Mouse (Mus musculus) ES-CJ7 (cell line): ENCODE data around the gene Entpd3.
A peak's percentile ranks its signal among the peaks of the same experiment; 100 is the strongest.

Source experiments
- DNase-seq: peaks from one replicate; pipeline ENCODE4 v3.0.0; 2011; ENCODE audit warnings: low read depth, low spot score

The Entpd3 gene

DNA sequence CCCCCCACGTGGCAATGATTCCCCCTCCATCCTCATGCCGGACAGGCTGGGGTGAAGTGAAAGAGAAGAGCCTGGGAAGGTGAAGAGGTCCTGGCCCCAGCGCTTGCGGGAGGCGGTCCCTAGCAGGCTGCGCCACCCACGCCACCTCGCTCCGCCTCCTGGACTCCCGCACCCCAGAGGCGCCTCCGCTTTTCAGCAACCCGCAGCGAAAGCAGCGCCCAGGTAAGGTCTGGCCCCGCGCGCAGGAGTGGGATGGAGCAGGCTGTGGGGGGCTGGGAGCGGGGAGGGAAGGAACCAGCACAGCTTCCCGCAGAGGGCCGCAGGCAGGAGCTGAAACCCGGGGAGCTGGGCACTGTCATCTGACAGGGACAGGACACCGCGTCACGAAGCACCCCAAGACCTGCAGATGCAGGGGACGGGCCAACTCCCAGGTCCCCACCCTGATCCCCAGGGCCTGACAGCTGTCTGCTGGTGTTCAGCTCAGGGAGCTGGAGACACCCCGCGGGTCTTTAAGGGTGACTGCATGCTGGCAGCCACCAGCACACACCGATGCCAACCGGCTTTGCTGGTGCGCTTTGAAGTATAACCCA lies at the start of gene Entpd3:
TSS of gene Entpd3 (plus strand) at position 157 of the 590 bp plus-strand sequence.
- no peak for DNase-seq

DNA sequence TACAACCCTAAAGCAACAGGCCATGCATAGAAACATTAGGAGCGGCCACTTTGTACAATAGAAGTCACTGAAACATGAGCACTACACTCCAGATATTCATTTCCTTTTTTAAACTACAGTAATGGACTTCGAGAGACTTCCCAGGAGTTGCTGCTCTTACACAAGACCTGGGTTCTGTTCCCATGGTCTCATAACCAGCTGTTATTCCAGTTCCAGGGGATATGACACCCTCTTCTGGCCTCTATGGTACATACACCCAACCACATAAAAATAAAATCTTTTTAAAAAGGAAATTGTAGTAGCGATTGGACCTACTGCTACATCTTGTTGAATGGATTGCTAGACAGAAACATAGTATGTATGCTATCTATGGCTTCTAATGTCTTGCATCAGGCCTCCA lies 48.1 kb upstream of the Entpd3 start:
- DNase-seq = peak; percentile 29

DNA sequence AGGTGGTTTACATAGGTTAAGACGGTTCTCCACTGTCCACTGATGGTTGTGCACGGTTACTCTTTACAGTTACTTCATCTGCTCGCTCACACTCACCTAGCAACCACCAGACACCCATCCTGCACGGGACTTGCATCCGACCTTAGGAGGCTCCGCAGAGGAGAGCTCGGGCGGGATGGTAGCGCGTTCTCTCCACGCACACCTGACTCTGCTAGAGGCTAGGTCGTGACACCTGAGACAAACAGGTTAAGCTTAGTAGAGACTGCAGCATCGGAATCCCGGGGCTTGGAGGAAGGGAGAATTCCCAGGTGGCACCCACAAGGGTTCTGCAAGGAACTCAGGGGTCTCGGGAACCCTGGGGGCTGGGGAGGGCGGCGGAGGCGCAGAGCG lies 47.6 kb upstream of the Entpd3 start, which contains the start of gene Eif1b:
TSS of gene Eif1b (plus strand) at position 223 of the 390 bp plus-strand sequence.
- DNase-seq = peak; percentile 60

DNA sequence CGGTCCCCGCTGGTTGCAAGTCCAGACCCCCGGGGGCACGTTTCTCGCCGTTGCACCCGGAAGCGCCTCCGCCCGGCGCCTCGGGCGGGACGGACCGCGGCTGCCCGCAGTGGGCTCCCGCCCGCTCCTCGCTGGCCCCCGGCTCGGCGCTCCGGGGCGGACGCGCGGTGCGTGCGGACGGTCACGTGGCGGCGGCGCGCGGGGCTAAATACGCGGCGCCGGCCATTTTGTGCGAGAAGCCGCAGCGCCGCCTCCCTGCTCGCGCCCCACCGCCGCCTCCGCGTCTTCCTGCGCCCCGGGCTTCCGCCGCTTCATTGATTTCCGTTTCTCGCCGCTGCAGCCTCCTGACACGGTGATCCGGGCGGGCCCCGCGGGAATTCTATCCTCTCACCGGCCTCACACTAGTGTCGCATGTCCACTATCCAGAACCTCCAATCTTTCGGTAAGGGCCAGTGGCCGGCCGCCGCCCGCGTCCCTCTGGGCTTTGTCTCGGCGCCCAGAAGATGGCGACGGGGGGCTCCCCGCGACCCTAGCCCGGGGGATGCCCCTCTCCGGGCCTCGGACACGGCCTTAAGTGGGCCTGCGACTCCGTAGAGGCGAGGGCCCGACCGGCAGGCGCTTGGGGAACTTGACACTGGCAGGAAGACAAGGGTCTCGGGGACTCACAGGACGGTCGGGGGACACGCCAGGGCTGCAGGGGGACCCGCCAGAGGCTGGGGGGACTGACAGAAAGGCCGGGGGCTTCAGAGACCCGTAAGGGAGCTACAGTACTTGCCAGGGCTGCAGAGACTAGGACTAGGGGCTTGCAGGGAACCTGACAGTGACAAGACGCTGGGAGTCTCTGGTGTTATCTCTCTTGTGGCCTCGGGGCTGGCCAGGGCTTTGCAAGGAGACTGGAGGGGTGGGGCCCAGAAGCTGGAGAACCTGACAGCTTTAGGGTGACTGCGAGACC lies 46.9 kb upstream of the Entpd3 start:
- DNase-seq = peak; percentile 50

DNA sequence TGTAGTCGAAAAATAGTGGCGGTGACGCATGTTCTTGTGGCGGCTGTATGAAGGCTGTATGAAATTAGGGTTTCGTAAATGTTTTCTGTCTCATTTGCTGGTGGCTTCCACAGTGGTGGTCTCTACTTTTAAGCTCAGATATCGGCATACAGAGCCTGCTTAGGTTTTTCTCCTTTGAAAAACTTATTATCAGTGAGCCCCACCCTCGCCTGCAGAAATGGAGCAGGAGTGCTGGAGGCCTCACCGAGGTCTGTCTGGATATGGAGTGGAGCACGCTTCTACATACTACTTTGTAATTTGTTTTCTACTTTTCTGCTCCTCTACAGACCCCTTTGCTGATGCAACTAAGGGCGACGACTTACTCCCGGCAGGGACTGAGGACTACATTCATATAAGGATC lies 45.8 kb upstream of the Entpd3 start:
- no peak for DNase-seq

DNA sequence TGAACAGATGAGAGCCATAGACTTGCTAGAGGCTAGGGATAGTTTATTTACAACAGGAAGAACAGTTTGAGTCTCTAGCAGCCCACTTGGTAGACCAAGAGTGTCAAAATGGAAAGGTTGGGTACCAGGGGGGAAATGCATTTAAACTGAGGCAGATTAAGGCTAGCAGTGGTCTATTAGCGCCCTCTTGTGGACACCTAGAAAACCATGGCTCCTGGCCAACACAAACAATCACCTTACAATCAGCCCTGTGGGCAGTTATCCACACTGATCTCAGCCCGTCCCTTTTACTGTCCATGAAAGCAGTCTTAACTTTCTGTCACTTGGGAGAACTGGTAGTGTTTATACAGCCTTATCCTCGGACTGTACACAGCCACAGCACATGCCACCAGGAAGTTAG lies 42.9 kb upstream of the Entpd3 start:
- peak; percentile 61 for DNase-seq

DNA sequence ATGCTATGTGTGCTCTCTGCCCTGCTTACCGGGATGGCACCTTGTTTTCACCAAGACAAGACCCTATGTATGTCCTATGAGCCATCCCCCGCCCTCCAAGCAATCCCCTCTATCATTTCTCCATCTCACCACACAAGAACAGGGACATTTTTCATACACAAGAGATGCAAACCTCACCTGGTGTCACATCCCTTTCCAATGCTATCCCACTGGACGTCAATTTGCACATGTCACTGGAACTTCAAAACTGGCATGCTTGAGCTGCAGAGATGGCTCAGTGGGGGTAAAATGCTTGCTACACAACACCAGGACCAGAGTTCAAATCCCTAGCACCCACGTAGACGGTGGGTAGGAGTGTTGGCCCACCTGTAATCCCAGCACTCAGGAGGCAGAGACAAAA lies 41.6 kb upstream of the Entpd3 start:
- DNase-seq = no peak

DNA sequence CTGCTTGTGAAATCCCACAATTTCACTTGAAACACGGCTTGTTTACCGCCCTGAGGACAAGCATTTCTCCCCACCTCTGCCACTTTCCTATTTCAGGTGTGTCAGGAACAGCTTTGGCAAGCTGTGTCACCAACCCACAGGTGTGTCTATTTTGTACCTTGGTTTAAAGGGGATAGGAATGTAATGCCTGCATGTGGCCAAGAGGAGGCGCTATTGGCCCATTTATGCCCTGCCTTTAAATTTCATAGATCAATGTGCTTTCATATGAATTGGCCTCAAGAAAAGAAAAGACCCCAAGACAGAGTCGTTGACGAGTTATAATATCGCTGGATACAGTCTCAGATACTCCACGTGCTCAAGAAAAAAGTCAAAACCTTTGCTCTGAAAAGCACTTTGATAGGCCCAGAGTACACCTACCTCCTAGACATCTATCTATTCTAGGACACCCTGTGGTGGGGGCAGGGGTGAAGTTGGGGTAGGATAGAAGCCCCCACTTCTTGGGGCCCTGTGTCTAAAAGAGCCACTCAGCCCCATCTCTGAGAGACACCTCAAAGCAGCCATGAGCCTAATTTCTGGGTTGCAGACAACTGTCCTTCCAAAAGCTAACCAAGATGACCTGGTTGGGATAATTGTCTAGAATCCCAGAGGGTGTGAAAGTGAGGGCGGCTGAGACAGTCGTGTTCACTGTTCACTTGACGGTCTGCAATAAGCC lies 38.3 kb upstream of the Entpd3 start:
- DNase-seq = peak; percentile 23

DNA sequence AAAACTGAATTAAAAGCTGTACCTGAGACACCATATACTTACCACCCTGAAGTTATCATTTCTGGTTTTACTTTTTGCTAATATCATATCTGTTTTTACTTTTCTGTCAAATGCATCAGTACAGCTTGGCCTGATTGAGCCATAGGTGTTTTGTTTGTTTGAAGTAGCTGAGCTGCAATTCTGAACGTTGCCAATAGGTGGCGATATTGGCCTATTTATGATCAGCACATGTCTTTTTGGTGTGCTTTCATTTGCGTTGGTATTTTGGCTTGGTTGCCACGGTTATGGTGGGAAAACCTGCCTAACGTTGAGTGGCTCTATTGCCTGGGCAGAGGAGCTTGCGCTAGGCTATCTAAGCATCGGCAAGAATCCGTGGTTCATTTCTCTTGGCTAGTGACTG lies 37.6 kb upstream of the Entpd3 start:
- peak; percentile 85 for DNase-seq

DNA sequence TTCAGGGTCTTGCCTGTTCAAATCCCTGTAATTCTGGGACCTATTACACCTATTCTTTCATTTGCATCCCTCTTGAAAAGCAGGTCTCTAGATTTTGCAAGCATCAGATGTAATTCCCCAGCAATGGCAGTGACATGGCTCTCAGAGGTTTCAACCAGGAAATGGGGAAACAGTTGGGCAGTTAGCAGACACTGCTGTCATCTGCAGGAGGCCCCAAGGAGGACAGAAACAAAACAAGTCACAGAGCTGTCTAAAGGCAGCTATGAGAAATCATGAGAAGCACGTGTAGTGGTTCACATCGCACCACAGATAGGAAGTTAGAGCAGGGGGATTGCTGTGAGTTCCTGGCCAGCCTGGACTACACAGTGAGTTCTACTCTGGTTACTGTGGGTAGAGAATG lies 35.2 kb upstream of the Entpd3 start:
- DNase-seq = no peak

DNA sequence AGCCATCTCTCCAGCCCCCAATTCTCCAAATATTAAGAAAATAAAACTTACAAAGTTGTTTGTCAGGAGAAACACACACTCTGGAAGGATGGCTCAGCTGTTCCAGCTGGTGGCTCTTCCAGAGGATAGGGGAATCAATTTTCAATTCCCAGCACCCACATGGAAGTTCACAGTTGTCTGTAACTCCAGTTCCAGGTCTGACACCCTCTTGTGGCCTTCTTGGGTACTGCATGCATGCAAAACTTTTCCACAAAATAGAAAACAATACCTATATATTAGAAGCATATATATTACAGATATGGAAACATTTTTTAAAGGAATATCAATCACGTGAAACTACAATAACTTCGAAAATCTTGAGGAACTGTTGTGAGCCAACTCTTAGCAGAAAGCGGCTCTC lies 27.8 kb upstream of the Entpd3 start:
- no peak for DNase-seq

DNA sequence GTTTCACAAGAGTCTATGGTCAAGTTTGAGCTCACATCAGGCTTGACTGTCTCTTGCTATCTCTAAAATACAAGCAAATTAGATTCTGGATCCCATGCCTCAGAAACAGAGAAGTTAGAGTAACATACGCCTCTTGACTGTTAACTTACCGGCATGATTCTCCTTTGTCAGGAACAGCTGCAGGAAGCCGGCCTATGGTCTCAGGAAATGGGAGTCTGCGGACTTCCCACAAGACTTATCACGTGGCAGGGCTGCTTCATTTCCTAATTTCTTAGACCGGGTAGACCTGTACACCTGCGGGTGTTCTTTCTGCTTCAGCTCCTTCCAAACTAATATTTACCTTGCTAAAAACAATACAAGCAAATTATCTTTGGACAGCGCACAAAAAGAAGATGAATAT lies 22.9 kb upstream of the Entpd3 start:
- DNase-seq = no peak

DNA sequence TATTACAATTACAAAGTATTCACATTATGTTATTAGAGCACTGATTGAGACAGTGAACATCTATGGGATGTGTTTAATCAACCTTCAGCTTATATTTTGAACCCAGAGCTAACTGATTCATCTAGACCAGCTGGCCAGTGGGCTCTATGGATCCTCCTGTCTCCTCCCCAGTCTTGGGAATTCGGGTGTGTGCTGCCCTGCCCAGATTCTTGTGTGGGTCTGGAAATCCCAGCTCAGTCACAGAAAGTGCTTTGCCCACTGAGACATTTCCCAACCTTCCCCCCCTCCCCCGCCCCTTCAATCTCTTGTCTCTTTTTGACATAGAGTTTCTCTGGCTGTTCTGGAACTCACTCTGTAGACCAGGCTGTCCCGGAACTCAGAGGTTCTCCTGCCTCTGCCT lies 20.7 kb upstream of the Entpd3 start:
- no peak for DNase-seq

DNA sequence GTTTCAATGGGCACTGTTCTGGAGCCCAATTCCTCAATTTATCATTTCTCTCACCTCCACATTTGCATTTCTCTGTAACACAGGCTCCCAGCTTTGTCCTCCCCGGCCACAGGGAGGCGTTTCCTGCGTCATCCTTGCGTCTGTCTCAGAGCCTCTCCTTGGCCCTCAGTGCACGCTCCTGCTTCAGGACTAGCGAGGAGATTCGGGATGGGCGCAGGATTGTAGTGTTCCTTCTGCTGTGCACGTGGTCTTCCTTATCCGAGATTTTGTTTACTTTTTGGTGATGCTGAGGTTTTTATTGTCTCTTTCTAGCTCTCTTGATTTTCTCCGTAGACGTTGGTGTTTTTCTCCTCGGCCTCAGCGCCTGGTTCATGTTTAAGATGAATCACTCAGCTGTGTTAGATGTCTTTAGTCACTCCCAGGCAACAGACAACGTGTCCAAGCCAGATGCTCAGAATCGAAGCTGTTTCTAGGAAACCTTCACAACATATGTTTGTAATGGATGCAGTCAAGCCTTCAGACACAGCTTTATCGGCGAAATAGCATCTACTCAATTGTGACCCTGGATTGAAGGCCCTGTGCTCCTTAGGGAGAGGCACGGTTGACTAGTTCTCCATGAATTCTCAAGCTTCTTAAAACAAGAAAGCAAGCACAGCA lies 20.0 kb upstream of the Entpd3 start:
- DNase-seq = peak; percentile 64

DNA sequence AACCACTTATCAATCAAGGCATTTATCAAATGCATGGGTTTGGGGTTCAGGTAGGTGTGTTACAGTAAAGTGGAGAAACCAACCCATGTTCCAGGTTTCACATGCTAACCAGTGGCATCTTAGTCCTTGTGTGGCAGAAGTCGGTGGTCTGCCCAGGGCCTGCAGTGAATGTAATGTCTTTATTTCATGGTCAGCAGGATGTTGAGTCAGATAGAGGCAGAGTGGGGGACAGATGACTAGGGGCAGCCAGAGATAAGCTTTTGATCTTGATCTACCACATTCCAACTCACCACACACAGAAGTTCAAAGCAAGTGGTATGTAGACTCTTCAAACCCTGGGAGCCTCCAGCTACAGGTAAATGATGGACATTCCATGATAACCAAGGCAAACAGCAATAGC lies 18.5 kb upstream of the Entpd3 start:
- DNase-seq = no peak

DNA sequence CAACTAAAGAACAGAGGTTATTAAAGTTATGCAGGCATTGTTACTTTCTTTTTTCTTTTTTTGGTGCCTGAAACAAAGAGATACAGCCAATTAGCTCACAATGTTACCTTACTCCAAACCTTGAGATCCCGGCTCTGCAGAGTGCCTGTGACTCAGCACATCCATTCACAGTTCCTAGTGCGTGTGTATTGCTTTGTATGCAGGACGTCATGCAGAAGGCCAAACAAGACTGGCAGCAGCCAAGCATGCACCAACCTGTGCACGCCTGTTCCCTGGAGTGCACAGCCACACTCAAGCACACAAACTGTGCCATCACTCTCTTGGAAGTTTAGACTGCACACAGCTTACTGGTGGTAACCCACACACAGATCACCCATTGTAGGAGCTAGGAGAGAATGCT lies 12.3 kb upstream of the Entpd3 start:
- no peak for DNase-seq

DNA sequence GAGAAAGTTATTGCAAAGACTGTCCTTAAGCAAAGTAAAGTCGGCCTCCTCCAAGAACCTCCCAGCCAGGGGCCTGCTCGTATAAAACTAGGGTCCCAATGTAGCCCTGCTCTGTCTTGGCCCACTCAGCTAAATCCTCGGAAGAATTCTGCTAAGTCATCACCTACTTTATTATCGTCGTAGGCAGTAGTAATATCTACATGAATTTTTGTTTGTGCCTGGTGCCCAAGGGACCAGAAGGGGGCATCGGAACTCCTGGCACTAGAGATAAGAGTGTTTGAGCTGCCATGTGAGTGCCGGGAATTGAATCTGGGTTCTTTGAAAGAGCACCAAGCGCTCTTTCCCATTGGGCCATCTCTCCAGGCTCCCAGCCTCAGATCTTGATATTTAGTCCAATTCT lies 11.7 kb upstream of the Entpd3 start:
- no peak for DNase-seq

DNA sequence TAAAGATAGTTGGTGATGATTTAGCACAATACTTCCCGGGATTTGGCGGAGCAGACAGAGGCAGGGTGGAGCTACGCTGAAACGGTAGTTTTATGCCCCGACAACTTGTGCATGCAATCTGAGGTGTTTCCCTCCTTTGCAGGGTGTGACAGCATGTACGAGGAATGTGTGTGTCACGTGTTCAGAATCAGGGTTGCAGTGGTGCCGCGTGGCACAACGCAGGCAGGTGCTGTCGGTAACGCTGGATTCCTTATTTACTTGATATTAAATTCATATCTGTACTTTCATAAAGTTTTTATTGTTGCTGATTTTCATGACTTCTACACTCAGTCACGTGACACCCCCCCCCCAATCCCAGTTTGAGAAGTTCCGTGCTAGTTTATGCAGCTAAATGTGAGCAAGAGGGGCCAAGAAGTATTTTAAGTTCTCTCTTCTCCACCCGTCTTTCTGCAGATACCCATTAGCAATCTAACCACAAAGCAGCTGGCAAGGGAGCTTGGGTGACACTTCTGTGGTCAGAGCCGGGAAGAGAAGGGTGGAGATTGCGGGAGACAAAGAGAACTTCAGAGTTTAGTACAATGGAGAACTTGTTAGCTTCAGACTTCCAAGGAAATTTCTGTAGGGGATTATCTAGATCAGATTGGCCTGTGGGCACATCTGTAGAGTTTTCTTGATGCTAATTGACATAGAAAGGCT lies 10.7 kb upstream of the Entpd3 start:
- no peak for DNase-seq

DNA sequence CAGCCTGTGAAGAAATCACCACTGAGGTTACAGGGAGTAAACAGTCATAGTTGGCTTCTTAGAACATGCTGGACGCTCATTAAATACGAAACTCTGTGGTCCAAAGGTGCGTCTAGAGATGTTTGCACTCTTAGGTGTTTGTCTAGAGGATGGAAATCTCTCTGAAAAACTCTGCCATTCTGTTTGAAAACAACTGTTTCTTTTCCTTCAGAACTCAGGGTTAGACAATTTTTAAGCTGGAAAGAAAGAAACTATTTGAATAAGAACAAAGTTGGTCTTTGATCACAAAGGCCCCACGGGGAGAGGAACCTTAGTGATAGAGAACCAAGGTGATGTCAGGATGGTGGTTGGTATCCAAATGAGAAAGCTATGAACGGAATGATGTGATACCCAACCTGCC lies 9.1 kb upstream of the Entpd3 start:
- no peak for DNase-seq

DNA sequence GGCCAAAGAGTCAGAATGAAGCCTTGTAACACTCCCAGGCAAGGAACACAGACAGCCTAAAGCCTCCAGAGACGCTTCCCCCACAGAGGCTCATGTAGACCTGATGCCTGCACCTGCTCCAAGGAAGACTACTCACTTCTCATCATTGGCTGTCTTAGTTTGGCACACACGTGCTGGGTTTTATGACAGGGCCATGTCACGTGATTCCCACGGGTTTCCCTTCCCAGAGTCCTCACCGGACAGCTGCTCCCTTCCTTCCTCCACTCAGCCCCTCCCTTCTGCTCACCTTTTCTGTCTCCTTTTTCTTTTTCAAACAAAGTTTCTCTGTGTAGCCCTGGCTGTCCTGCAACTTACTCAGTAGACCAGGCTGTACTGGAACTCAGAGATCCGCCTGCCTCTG lies 7.6 kb upstream of the Entpd3 start:
- no peak for DNase-seq

DNA sequence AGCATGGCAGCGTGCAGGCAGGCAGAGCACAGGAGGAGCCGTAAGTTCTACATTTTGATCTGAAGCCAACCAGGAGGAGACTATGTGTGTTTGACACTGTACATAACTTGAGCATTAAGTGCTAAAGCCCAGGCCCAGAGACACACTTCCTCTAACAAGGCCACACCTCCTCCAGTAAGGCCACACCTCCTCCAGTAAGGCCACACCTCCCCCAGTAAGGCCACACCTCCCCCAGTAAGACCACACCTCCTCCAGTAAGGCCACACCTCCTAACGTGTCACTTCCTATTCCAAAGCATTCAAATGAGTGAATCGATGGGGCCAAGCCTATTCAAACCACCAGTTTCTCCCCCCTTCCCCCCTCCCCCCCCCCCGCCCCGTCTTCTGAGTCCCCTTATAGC lies 6.9 kb upstream of the Entpd3 start:
- DNase-seq = peak; percentile 70
